26 mouse cellular contexts compared by ENCODE assay signal in genomic region chr9:6677225-6677718, GRCm38 (mm10).
DNase-seq lines count a peak whose midpoint lies in the region; ATAC-seq and TF ChIP-seq lines count a peak whose summit lies in the region.
"Had no signal": no experiment of that assay in that cellular context is flagged by ENCODE, and none has a peak within 500 bp of the region (broad histone marks: within the 10 kb centered on the region; RNA-seq: fewer than 3 reads in every experiment).

No protein-coding gene starts in this region.

- H3K9ac ChIP-seq in hindbrain, embryonic 15.5 days: no peak overlapping the region
- no peak overlapping the region for H3K9ac ChIP-seq in hindbrain, embryonic 13.5 days
- H3K9ac ChIP-seq in midbrain, embryonic 16.5 days (ENCODE audit: low read depth, low read length): no peak overlapping the region
- H3K9ac ChIP-seq in midbrain, postnatal 0 days (replicated peaks; ENCODE audit: low read length, poor library complexity, severe bottlenecking): no peak overlapping the region
- H3K9ac ChIP-seq in forebrain, embryonic 14.5 days (ENCODE audit: low read length): no peak overlapping the region
- no peak overlapping the region for H3K9ac ChIP-seq in heart, embryonic 12.5 days
- H3K9ac ChIP-seq: liver, embryonic 14.5 days had no signal

- peak; percentile 51; the same call in 1 of the 2 replicates for ATAC-seq in hindbrain, embryonic 15.5 days (ENCODE audit: low FRiP score, low read depth)
- ATAC-seq in hindbrain, embryonic 13.5 days (ENCODE audit: low FRiP score): no peak
- ATAC-seq in midbrain, embryonic 16.5 days: peak; percentile 48; the same call in 1 of the 2 replicates
- ATAC-seq in midbrain, postnatal 0 days (ENCODE audit: low FRiP score): no peak
- peak; percentile 81 for ATAC-seq in forebrain, embryonic 14.5 days
- no peak for ATAC-seq in heart, embryonic 12.5 days (ENCODE audit: insufficient number of reproducible peaks, low FRiP score)
- ATAC-seq: intestine, postnatal 0 days; Patski had no signal

- no peak for TF ChIP-seq CTCF in midbrain, postnatal 0 days (IDR thresholded peaks at IDR 0.05)

- no peak overlapping the region for H3K4me3 ChIP-seq in hindbrain, embryonic 15.5 days
- no peak overlapping the region for H3K4me3 ChIP-seq in hindbrain, embryonic 13.5 days
- no peak overlapping the region for H3K4me3 ChIP-seq in midbrain, embryonic 16.5 days (ENCODE audit: low read depth, low read length)
- no peak overlapping the region for H3K4me3 ChIP-seq in midbrain, postnatal 0 days (ENCODE audit: low read depth, low read length)
- no peak overlapping the region for H3K4me3 ChIP-seq in forebrain, embryonic 14.5 days (ENCODE audit: low read depth, low read length)
- no peak overlapping the region for H3K4me3 ChIP-seq in heart, embryonic 12.5 days
- H3K4me3 ChIP-seq: erythroblast, embryonic 14.5 days had no signal

- H3K27me3 ChIP-seq in hindbrain, embryonic 15.5 days: no peaks in the 10 kb centered on the region
- no peaks in the 10 kb centered on the region for H3K27me3 ChIP-seq in hindbrain, embryonic 13.5 days
- no peaks in the 10 kb centered on the region for H3K27me3 ChIP-seq in midbrain, embryonic 16.5 days (ENCODE audit: control insufficient read depth, insufficient read depth, low read depth, low read length)
- H3K27me3 ChIP-seq in midbrain, postnatal 0 days (ENCODE audit: insufficient read depth, low read length): no peaks in the 10 kb centered on the region
- no peaks in the 10 kb centered on the region for H3K27me3 ChIP-seq in forebrain, embryonic 14.5 days (replicated peaks; ENCODE audit: control insufficient read depth, insufficient read depth, low read length)
- H3K27me3 ChIP-seq in heart, embryonic 12.5 days (replicated peaks): no peaks in the 10 kb centered on the region
- H3K27me3 ChIP-seq: Patski had no signal

- DNase-seq in midbrain, postnatal 0 days (ENCODE audit: low spot score): no peak
- DNase-seq in forebrain, embryonic 14.5 days (ENCODE audit: low spot score): peak; percentile 49
- no peak for DNase-seq in ovary, postnatal 10 days (ENCODE audit: low spot score)
- DNase-seq: adrenal gland, postnatal 14 days; cerebellum, adult 2 months; cerebellum, postnatal 14 days; gastrocnemius, postnatal 25 days; heart, adult 18-20 months; heart, postnatal 4 days; kidney, adult 9 months; kidney, postnatal 25 days; liver; lung, adult 2 months; lung, postnatal 10 days; thymus, postnatal 4 days had no signal

- H3K4me1 ChIP-seq in hindbrain, embryonic 15.5 days (replicated peaks): no peaks in the 10 kb centered on the region
- H3K4me1 ChIP-seq in hindbrain, embryonic 13.5 days (replicated peaks): no peaks in the 10 kb centered on the region
- H3K4me1 ChIP-seq in midbrain, embryonic 16.5 days (ENCODE audit: control insufficient read depth, insufficient read depth, low read length): no peaks in the 10 kb centered on the region
- H3K4me1 ChIP-seq in midbrain, postnatal 0 days (ENCODE audit: insufficient read depth, low read length): no peaks in the 10 kb centered on the region
- no peaks in the 10 kb centered on the region for H3K4me1 ChIP-seq in forebrain, embryonic 14.5 days (ENCODE audit: control insufficient read depth, insufficient read depth, low read length)
- H3K4me1 ChIP-seq in heart, embryonic 12.5 days (replicated peaks): no peaks in the 10 kb centered on the region

- no peak overlapping the region for H3K4me2 ChIP-seq in hindbrain, embryonic 15.5 days
- H3K4me2 ChIP-seq in hindbrain, embryonic 13.5 days: no peak overlapping the region
- no peak overlapping the region for H3K4me2 ChIP-seq in midbrain, embryonic 16.5 days (ENCODE audit: low read length)
- no peak overlapping the region for H3K4me2 ChIP-seq in midbrain, postnatal 0 days (ENCODE audit: low read depth, low read length, poor library complexity, severe bottlenecking)
- H3K4me2 ChIP-seq in forebrain, embryonic 14.5 days (ENCODE audit: low read length): no peak overlapping the region
- no peak overlapping the region for H3K4me2 ChIP-seq in heart, embryonic 12.5 days
- H3K4me2 ChIP-seq: heart, embryonic 11.5 days had no signal

- H3K27ac ChIP-seq in hindbrain, embryonic 15.5 days (replicated peaks): no peak overlapping the region
- no peak overlapping the region for H3K27ac ChIP-seq in hindbrain, embryonic 13.5 days
- no peak overlapping the region for H3K27ac ChIP-seq in midbrain, embryonic 16.5 days (ENCODE audit: low read length)
- no peak overlapping the region for H3K27ac ChIP-seq in midbrain, postnatal 0 days (ENCODE audit: low read depth, low read length)
- no peak overlapping the region for H3K27ac ChIP-seq in forebrain, embryonic 14.5 days (ENCODE audit: low read depth, low read length)
- H3K27ac ChIP-seq in heart, embryonic 12.5 days (ENCODE audit: poor library complexity, severe bottlenecking): no peak overlapping the region
- H3K27ac ChIP-seq: liver, embryonic 14.5 days; macrophage had no signal

- H3K9me3 ChIP-seq in hindbrain, embryonic 15.5 days: no peaks in the 10 kb centered on the region
- no peaks in the 10 kb centered on the region for H3K9me3 ChIP-seq in hindbrain, embryonic 13.5 days
- no peaks in the 10 kb centered on the region for H3K9me3 ChIP-seq in midbrain, embryonic 16.5 days (replicated peaks; ENCODE audit: control insufficient read depth, low read length, poor library complexity, severe bottlenecking)
- no peaks in the 10 kb centered on the region for H3K9me3 ChIP-seq in midbrain, postnatal 0 days (ENCODE audit: low read length)
- H3K9me3 ChIP-seq in forebrain, embryonic 14.5 days (replicated peaks; ENCODE audit: control insufficient read depth, low read length): no peaks in the 10 kb centered on the region
- 0 out of 2 replicates have a peak, but pooled peaks cover 3% of the 10 kb centered on the region for H3K9me3 ChIP-seq in heart, embryonic 12.5 days (replicated peaks)
- H3K9me3 ChIP-seq: G1E had no signal

- 62% methylated on average over 3 of the region's 3 CpGs for WGBS in hindbrain, embryonic 15.5 days
- WGBS in hindbrain, embryonic 13.5 days: 80% methylated on average over 3 of the region's 3 CpGs
- 59% methylated on average over 3 of the region's 3 CpGs for WGBS in midbrain, embryonic 16.5 days
- 66% methylated on average over 3 of the region's 3 CpGs for WGBS in midbrain, postnatal 0 days
- 21% methylated on average over 3 of the region's 3 CpGs for WGBS in forebrain, embryonic 14.5 days
- 68% methylated on average over 3 of the region's 3 CpGs for WGBS in heart, embryonic 12.5 days

- H3K36me3 ChIP-seq in hindbrain, embryonic 15.5 days: no peaks in the 10 kb centered on the region
- H3K36me3 ChIP-seq in hindbrain, embryonic 13.5 days: no peaks in the 10 kb centered on the region
- no peaks in the 10 kb centered on the region for H3K36me3 ChIP-seq in midbrain, embryonic 16.5 days (ENCODE audit: control insufficient read depth, insufficient read depth, low read length)
- no peaks in the 10 kb centered on the region for H3K36me3 ChIP-seq in midbrain, postnatal 0 days (ENCODE audit: insufficient read depth, low read length)
- no peaks in the 10 kb centered on the region for H3K36me3 ChIP-seq in forebrain, embryonic 14.5 days (ENCODE audit: control insufficient read depth, insufficient read depth, low read length)
- H3K36me3 ChIP-seq in heart, embryonic 12.5 days: no peaks in the 10 kb centered on the region
- H3K36me3 ChIP-seq: G1E had no signal

Comparison
In these comparisons a context has a peak if more than half of its experiments do, and no peak if none do; other contexts are left out.
1. ATAC-seq: peak in hindbrain, embryonic 15.5 days (single experiment), midbrain, embryonic 16.5 days (single experiment) and forebrain, embryonic 14.5 days (single experiment); none in hindbrain, embryonic 13.5 days (single experiment), midbrain, postnatal 0 days (single experiment) and heart, embryonic 12.5 days (single experiment).